10 mouse cellular contexts compared by ENCODE assay signal in genomic region chr2:25534178-25534865, GRCm38 (mm10). TPM values are rescaled to one million over a fixed set of nuclear protein-coding genes. Genes with fewer than 3 reads are reported as not detected.
DNase-seq lines count a peak whose midpoint lies in the region; ATAC-seq lines count a peak whose summit lies in the region.
"Had no signal": no experiment of that assay in that cellular context is flagged by ENCODE, and none has a peak within 500 bp of the region (broad histone marks: within the 10 kb centered on the region; RNA-seq: fewer than 3 reads in every experiment).

No protein-coding gene starts in this region.

- peak; percentile 99 for DNase-seq in heart, adult 11 months
- DNase-seq in heart, embryonic 10.5 days (ENCODE audit: low spot score): no peak
- peak; percentile 83 for DNase-seq in 3134 (ENCODE audit: extremely low read depth, insufficient read length, low spot score)
- DNase-seq in adrenal gland, postnatal 25 days: peak; percentile 89
- DNase-seq in gastrocnemius, adult 18-20 months (ENCODE audit: low spot score): peak; percentile 93
- peak; percentile 82 to 89 for DNase-seq in kidney, postnatal 25 days
- peak; percentile 59 for DNase-seq in ovary, postnatal 36 days (ENCODE audit: low spot score)

- no peaks in the 10 kb centered on the region for H3K4me1 ChIP-seq in heart, embryonic 10.5 days
- no peaks in the 10 kb centered on the region for H3K4me1 ChIP-seq in forebrain, embryonic 12.5 days
- H3K4me1 ChIP-seq: stomach, embryonic 15.5 days had no signal

- no peaks in the 10 kb centered on the region for H3K27me3 ChIP-seq in heart, embryonic 10.5 days (ENCODE audit: insufficient read depth, poor library complexity, severe bottlenecking)
- H3K27me3 ChIP-seq in forebrain, embryonic 12.5 days: no peaks in the 10 kb centered on the region
- H3K27me3 ChIP-seq: stomach, embryonic 15.5 days had no signal

- H3K4me2 ChIP-seq in forebrain, embryonic 12.5 days: no peak overlapping the region
- H3K4me2 ChIP-seq: stomach, embryonic 15.5 days had no signal

- peaks cover 79% of the 10 kb centered on the region for H3K36me3 ChIP-seq in heart, embryonic 10.5 days
- peaks cover 84% of the 10 kb centered on the region for H3K36me3 ChIP-seq in forebrain, embryonic 12.5 days (replicated peaks)

- 83% methylated on average over 3 of the region's 3 CpGs for WGBS in heart, embryonic 10.5 days
- 94% methylated on average over 3 of the region's 3 CpGs for WGBS in forebrain, embryonic 12.5 days

- no peak overlapping the region for H3K27ac ChIP-seq in heart, embryonic 10.5 days
- H3K27ac ChIP-seq in forebrain, embryonic 12.5 days: no peak overlapping the region
- H3K27ac ChIP-seq: stomach, embryonic 15.5 days had no signal

- H3K9me3 ChIP-seq in heart, embryonic 10.5 days: no peaks in the 10 kb centered on the region
- H3K9me3 ChIP-seq in forebrain, embryonic 12.5 days: no peaks in the 10 kb centered on the region
- H3K9me3 ChIP-seq: stomach, embryonic 15.5 days had no signal

- no peak overlapping the region for H3K9ac ChIP-seq in forebrain, embryonic 12.5 days
- H3K9ac ChIP-seq: stomach, embryonic 15.5 days had no signal

- ATAC-seq in forebrain, embryonic 12.5 days (ENCODE audit: low FRiP score): no peak

- no peak overlapping the region for H3K4me3 ChIP-seq in heart, embryonic 10.5 days
- H3K4me3 ChIP-seq in forebrain, embryonic 12.5 days (replicated peaks): no peak overlapping the region
- H3K4me3 ChIP-seq: erythroblast, embryonic 14.5 days; stomach, embryonic 15.5 days had no signal

RNA-seq across cellular contexts. Expression of gene Traf2, which starts 12.4 kb away (rescaled TPM):
- polyA plus RNA-seq in heart, embryonic 10.5 days (2016; fragmentation: Nextera tagmentation; extraction: Ambion mirVana): 29.7 and 30.9 TPM in 2 replicates
- total RNA-seq in adrenal gland, postnatal 25 days (2021): 29.2 and 30.2 TPM in 2 replicates
- total RNA-seq in gastrocnemius, adult 18-20 months (2021): 10 to 100 TPM; 13.7 to 15.1 TPM
- polyA plus RNA-seq in forebrain, embryonic 12.5 days (2016; fragmentation: Nextera tagmentation; extraction: Ambion mirVana): 33.8 and 36.8 TPM in 2 replicates

RNA-seq across cellular contexts. Expression of gene Edf1, which starts 23.3 kb away (rescaled TPM):
- 336 and 382 TPM in 2 replicates for polyA plus RNA-seq in heart, embryonic 10.5 days (2016; fragmentation: Nextera tagmentation; extraction: Ambion mirVana)
- 270 and 317 TPM in 2 replicates for total RNA-seq in adrenal gland, postnatal 25 days (2021)
- 100 to 1,000 TPM; 179 to 182 TPM for total RNA-seq in gastrocnemius, adult 18-20 months (2021)
- 332 and 360 TPM in 2 replicates for polyA plus RNA-seq in forebrain, embryonic 12.5 days (2016; fragmentation: Nextera tagmentation; extraction: Ambion mirVana)

RNA-seq across cellular contexts. Expression of gene C8g, which starts 32.8 kb away (rescaled TPM):
- polyA plus RNA-seq in heart, embryonic 10.5 days (2016; fragmentation: Nextera tagmentation; extraction: Ambion mirVana): 4.2 and 6.0 TPM in 2 replicates
- 1.7 and 3.3 TPM in 2 replicates for total RNA-seq in adrenal gland, postnatal 25 days (2021)
- 1 to 10 TPM; 2.0 to 2.1 TPM for total RNA-seq in gastrocnemius, adult 18-20 months (2021)
- 4.7 and 5.4 TPM in 2 replicates for polyA plus RNA-seq in forebrain, embryonic 12.5 days (2016; fragmentation: Nextera tagmentation; extraction: Ambion mirVana)
- polyA plus RNA-seq: erythroblast, embryonic 14.5 days had no signal

RNA-seq across cellular contexts. Expression of gene Fbxw5, which starts 33.8 kb away (rescaled TPM):
- 86.0 and 92.1 TPM in 2 replicates for polyA plus RNA-seq in heart, embryonic 10.5 days (2016; fragmentation: Nextera tagmentation; extraction: Ambion mirVana)
- 99.9 and 103 TPM in 2 replicates for total RNA-seq in adrenal gland, postnatal 25 days (2021)
- 10 to 100 TPM; 81.5 to 84.3 TPM for total RNA-seq in gastrocnemius, adult 18-20 months (2021)
- polyA plus RNA-seq in forebrain, embryonic 12.5 days (2016; fragmentation: Nextera tagmentation; extraction: Ambion mirVana): 102 and 110 TPM in 2 replicates

RNA-seq across cellular contexts. Expression of gene Mamdc4, which starts 40.3 kb away (rescaled TPM):
- polyA plus RNA-seq in heart, embryonic 10.5 days (2016; fragmentation: Nextera tagmentation; extraction: Ambion mirVana): 1.6 and 3.7 TPM in 2 replicates
- 4.6 and 17.3 TPM in 2 replicates for total RNA-seq in adrenal gland, postnatal 25 days (2021)
- total RNA-seq in gastrocnemius, adult 18-20 months (2021): under 1 TPM; 0.12 to 0.34 TPM
- 5.2 and 5.9 TPM in 2 replicates for polyA plus RNA-seq in forebrain, embryonic 12.5 days (2016; fragmentation: Nextera tagmentation; extraction: Ambion mirVana)
